Mouse (Mus musculus) midbrain, embryonic 13.5 days (tissue): ENCODE results near the gene Rcvrn. TPM values are rescaled to one million over a fixed set of nuclear protein-coding genes. Genes with fewer than 3 reads are reported as not detected.

ENCODE experiments used
- ATAC-seq: fragments of 200-750 bp; cut with Nextera tagmentation; 2 replicates; pipeline ENCODE4 v1.8.0; 2017; ENCODE audit warnings: mild to moderate bottlenecking, moderate TSS enrichment, moderate library complexity
- H3K27ac ChIP-seq: fragments of 300-500 bp; sonication (generic); 2 replicates; pipeline ENCODE4 v1.5.1; 2015; ENCODE audit warnings: inconsistent platforms, mild to moderate bottlenecking, moderate library complexity
- H3K27me3 ChIP-seq: fragments of 300-500 bp; sonication (generic); 2 replicates; pipeline ENCODE4 v1.6.1; 2015; ENCODE audit warnings: mild to moderate bottlenecking, inconsistent platforms
- H3K36me3 ChIP-seq: fragments of 300-500 bp; sonication (generic); 2 replicates; pipeline ENCODE4 v1.6.1; 2015; ENCODE audit warnings: mild to moderate bottlenecking, inconsistent platforms
- H3K4me1 ChIP-seq: fragments of 300-500 bp; sonication (generic); replicated peaks from 2 replicates; pipeline ENCODE4 v1.6.1; 2015; ENCODE audit warnings: inconsistent platforms
- H3K4me2 ChIP-seq: fragments of 300-500 bp; sonication (generic); replicated peaks from 2 replicates; pipeline ENCODE4 v1.6.1; 2015; ENCODE audit warnings: moderate library complexity, mild to moderate bottlenecking, inconsistent platforms
- H3K4me3 ChIP-seq: fragments of 300-500 bp; sonication (generic); replicated peaks from 2 replicates; pipeline ENCODE4 v1.5.1; 2015; ENCODE audit warnings: mild to moderate bottlenecking, inconsistent platforms
- H3K9ac ChIP-seq: fragments of 300-500 bp; sonication (generic); replicated peaks from 2 replicates; pipeline ENCODE4 v1.6.1; 2015; ENCODE audit warnings: mild to moderate bottlenecking, inconsistent platforms
- H3K9me3 ChIP-seq: fragments of 300-500 bp; sonication (generic); 2 replicates; pipeline ENCODE4 v1.6.1; 2016; ENCODE audit warnings: mild to moderate bottlenecking, inconsistent platforms
- WGBS: fragments of 180-500 bp; shearing (Covaris S2); methylation state at CpG from one replicate; pipeline ENCODE4 v1.1.7; 2015; 5-methylcytosine and 5-hydroxymethylcytosine counted together
- polyA plus RNA-seq: library from polyadenylated mRNA; unstranded; fragments of >200 nt; fragmentation: Nextera tagmentation; extraction: Ambion mirVana; gene quantifications from 2 replicates; pipeline ENCODE4 v1.2.1, GENCODE M21; 2015

Gene Rcvrn
- polyA plus RNA-seq, 1 experiment from 2014 or later = not detected

DNA sequence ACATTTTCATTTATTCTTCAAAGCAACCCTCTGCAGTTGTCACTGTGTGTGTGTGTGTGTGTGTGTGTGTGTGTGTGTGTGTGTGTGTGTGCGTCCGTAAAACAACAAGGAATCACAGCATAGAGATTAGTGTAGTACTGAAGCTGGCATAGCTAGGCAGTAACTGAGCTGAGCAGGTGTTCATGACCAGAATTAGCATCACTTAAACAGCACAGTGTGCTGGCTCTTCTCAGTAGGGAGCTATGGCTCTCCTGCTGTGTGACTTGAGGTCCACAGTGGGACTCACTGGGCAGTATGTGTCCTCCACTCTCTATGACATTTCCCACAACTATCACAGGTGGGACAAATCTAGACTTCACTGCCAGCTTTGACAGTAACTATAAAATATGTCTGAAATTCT lies 35.9 kb downstream of the Rcvrn start:
- Histone ChIP-seq H3K9ac (no peak overlapping the region), H3K4me1 (no peaks in the 10 kb centered on the region), H3K27ac (no peak overlapping the region), H3K36me3 (no peaks in the 10 kb centered on the region), H3K4me2 (no peak overlapping the region), H3K27me3 (no peaks in the 10 kb centered on the region), H3K9me3 (no peaks in the 10 kb centered on the region), H3K4me3 (no peak overlapping the region)
- 89% methylated on average over 2 of the region's 2 CpGs for WGBS
- ATAC-seq = no peak

DNA sequence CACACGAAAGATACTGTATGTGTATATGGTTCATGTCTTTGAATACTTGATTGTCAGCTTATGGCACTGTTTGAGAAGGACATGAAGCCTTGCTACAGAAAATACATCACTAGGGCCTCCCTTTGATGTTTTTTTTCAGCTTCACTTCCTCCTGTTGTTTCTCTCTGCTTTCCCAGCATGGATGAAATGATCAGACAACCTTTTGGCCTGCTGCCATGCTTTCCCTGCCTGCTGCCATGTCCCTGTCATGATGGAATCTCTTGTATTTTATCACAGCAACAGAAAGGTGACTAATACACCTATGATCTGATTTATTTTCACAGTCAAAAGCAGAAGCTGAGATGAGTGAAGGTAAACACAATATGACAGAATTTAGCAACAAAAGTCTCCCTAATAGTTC lies 38.6 kb downstream of the Rcvrn start:
- Histone ChIP-seq H3K36me3 (no peaks in the 10 kb centered on the region), H3K9ac (no peak overlapping the region), H3K27me3 (no peaks in the 10 kb centered on the region), H3K9me3 (no peaks in the 10 kb centered on the region), H3K4me1 (no peaks in the 10 kb centered on the region), H3K4me3 (no peak overlapping the region), H3K4me2 (no peak overlapping the region), H3K27ac (no peak overlapping the region)
- ATAC-seq = no peak
- WGBS = 88% methylated on average over 1 of the region's 1 CpGs

DNA sequence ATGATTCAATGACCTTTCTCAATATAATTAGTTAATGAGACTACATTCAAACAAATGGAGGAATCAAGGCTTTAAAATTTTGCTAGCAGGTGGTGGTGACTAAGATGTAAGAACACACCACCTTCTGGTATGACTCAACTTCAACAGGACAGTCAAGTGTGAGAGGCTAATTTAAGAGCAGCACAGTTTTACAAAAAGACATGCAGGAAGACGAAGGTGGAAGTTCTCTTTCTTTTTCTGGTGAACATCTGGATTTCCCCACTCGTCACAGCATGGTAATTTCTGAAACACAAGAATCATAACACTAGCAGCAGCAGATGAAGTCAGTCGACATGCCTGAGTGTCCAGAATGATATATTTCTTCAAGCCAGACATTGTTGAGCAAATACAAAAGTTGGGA lies 39.5 kb downstream of the Rcvrn start:
- Histone ChIP-seq H3K4me1 (no peaks in the 10 kb centered on the region), H3K9ac (no peak overlapping the region), H3K36me3 (no peaks in the 10 kb centered on the region), H3K4me2 (no peak overlapping the region), H3K27ac (no peak overlapping the region), H3K4me3 (no peak overlapping the region), H3K9me3 (no peaks in the 10 kb centered on the region), H3K27me3 (no peaks in the 10 kb centered on the region)
- 83% methylated on average over 3 of the region's 3 CpGs for WGBS
- ATAC-seq = no peak

DNA sequence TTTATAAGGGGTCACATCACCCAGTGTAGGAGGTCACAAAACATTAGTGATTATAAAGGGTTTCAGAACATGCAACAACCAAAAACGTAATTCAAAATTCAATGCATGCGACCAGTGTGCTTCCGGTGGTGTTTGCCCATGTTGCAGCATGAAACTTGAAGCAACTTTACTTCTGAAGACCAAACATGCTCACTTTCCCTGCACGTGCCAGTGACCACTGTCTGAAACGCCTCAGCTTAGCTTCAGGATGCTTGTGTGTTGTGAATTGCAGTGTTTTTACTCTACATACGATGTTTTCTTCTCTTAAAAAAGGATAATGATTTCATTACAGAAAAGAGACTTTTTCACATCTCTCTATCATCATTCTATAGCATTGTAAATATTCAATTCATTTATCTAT lies 43.2 kb downstream of the Rcvrn start:
- Histone ChIP-seq H3K27ac (no peak overlapping the region), H3K4me1 (no peaks in the 10 kb centered on the region), H3K9ac (no peak overlapping the region), H3K36me3 (no peaks in the 10 kb centered on the region), H3K9me3 (no peaks in the 10 kb centered on the region), H3K27me3 (no peaks in the 10 kb centered on the region), H3K4me3 (no peak overlapping the region), H3K4me2 (no peak overlapping the region)
- no peak for ATAC-seq
- WGBS = 90% methylated on average over 6 of the region's 6 CpGs

DNA sequence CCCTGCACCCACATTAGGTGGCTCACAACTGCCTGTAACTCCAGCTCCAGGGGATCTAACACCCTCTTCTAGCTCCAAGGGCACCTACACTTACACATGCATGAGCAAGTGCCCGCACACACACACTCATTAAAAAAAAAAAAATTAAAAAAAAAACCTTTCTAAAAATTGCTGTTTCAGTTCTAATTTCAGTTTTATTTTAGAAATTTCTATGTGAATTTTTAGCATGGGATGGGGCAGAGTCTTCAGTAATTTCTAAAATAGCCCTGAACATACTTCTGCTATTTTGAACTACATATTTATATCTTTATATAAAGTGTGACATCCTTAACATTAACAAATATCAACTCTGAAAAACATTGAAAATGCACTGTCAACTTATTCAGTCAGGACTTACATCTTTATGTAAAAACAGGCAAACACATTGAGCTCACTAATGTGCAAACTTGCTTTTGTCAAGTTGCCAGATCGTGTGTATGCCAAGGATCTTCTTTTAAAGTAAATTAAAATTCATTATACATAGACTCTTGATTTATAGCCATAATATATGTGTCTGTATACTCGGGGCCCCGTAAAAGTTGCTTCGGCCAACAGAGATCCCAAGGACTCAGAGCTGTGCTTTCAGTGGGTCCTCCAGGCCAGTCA lies 43.8 kb downstream of the Rcvrn start:
- no peaks in the 10 kb centered on the region for H3K4me1 ChIP-seq
- WGBS = 91% methylated on average over 5 of the region's 5 CpGs
- H3K4me3 ChIP-seq = no peak overlapping the region
- H3K36me3 ChIP-seq = no peaks in the 10 kb centered on the region
- no peaks in the 10 kb centered on the region for H3K9me3 ChIP-seq
- no peak overlapping the region for H3K27ac ChIP-seq
- H3K9ac ChIP-seq = no peak overlapping the region
- no peak overlapping the region for H3K4me2 ChIP-seq
- no peak for ATAC-seq
- no peaks in the 10 kb centered on the region for H3K27me3 ChIP-seq

DNA sequence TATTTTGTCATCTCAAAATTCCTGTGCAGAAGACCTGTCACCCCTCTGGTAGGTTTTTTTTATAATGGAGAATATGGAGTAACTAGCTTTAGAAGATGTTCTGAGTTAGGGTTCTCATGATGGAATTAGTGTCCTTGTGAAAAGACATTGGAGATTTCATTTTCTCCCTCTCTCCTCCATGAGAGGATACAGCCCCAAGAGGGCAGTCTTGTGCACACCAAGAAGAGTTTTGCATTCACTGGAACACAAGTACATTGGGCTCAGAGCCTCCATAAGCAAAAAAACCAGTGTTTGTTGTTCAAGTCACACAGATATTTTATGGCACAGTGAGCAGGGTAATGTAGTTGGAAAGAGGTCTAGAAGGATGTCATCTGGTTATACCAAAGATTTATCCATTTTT lies 46.4 kb downstream of the Rcvrn start:
- Histone ChIP-seq H3K9me3 (no peaks in the 10 kb centered on the region), H3K4me1 (no peaks in the 10 kb centered on the region), H3K27me3 (no peaks in the 10 kb centered on the region), H3K36me3 (no peaks in the 10 kb centered on the region), H3K4me2 (no peak overlapping the region), H3K9ac (no peak overlapping the region), H3K27ac (no peak overlapping the region), H3K4me3 (no peak overlapping the region)
- ATAC-seq = no peak

Other genes with a start within 250 kb of the Rcvrn start
- 11.9 TPM in 2 replicates for gene Gas7, start 239.9 kb upstream of the Rcvrn start, polyA plus RNA-seq
- not detected in 2 replicates for gene Glp2r, start 75.8 kb downstream of the Rcvrn start, polyA plus RNA-seq
- gene Gsg1l2, start 79.3 kb downstream of the Rcvrn start, polyA plus RNA-seq = not detected in 2 replicates
- not detected in 2 replicates for gene Dhrs7c, start 102.9 kb downstream of the Rcvrn start, polyA plus RNA-seq
- gene Usp43, start 226.8 kb downstream of the Rcvrn start, polyA plus RNA-seq = 0.13 and 0.23 TPM in 2 replicates